Mouse (Mus musculus) Muller cell, postnatal 12 days (primary cell): ENCODE data around the gene Dtd1.

Source experiments
- DNase-seq: peaks from one replicate; pipeline ENCODE4 v3.0.0-alpha.2; 2015; ENCODE audit errors: inconsistent ontology term

Gene Dtd1

DNA sequence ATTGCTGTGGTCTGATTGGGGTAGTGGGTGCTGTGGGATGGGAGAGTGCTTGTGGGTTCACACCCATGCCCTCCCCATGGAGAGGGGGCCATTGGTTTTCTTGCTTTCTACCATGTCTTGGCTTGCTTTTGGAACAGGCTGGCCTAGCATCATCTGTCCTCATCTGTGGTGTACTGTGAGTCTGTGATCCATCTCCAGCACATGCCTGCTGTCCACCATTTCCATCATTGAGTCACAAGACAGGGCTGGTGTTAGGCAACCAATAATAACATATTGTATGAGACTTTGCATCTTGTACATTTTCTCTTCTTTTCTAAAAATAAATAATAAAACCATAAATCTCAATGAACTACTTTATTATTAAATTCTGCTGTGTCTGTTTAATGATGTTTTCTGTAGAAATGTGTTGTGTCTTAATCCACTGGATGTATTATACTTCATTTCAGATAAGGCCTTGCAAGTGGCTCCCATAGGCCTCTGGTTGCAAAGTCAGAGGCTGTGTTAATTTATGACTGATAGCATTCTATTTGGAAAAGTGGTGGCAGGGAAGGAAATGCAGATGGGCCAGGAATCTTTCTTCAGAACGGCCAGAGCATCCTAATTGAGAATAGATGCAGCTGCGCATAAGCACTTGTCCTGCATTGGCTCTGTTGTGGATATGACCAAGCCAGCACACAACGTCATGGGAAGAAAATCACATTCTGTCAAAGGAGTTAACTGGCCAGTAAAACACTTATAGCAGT lies 168.8 kb downstream of the Dtd1 start:
- no peak for DNase-seq

DNA sequence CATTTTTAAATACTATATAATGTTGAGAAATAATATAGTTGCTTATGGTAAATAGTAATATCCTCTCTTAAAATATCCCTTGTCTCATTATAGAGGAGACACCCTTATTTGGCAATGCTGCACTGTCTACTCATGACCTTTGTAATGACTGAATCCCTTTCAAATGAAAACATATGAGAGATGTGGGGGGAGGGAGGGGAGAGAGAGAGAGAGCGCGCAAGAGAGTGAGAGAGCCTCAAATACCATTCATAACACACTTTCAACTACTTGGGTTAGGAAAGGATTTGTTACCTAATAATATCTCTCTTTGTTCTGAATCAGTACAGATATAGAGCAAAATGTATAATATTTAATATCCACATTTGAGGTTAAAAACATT lies 169.4 kb downstream of the Dtd1 start:
- DNase-seq, result no peak

DNA sequence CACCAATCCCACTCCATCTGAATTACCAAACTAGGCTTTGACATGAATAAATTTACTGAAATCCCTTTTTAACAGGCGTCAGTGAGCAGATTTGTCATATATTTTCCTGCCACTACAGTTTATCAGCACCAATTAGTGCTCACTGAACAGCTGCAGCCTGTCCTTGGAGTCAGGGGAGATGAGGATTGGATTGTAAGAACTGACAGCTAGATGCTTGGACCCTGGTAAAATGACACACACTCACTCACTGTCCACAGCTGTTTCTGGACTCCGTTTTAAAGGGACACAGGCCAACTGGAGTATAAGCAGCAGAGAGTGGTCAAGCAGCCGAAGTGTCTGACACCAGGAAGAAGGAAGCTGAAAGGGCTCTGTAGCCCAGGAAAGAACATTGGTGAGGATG lies 169.9 kb downstream of the Dtd1 start:
- DNase-seq, result no peak

DNA sequence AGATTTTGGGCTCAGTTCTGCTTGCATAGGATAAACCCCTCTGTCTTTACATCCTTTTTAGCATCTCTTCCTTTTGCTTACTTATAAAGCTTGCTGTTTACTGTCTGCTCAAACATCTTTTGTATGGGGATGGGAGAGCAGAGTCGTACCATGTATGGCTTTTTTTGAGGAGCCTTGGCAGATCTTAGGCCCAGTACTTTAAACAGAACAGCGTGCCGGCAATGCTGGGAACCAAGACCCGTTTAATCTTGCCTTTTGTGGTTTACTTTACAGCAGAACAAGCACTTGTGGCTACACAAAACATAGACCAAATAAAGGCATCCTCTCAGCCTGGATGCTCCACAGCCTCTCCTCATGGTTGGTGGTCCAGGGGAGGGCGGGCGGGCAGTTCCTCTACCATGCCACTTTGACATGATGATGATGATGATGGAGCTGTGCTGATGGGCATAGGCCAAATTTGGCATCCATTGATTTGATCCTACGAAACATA lies 170.8 kb downstream of the Dtd1 start:
- DNase-seq, result no peak

DNA sequence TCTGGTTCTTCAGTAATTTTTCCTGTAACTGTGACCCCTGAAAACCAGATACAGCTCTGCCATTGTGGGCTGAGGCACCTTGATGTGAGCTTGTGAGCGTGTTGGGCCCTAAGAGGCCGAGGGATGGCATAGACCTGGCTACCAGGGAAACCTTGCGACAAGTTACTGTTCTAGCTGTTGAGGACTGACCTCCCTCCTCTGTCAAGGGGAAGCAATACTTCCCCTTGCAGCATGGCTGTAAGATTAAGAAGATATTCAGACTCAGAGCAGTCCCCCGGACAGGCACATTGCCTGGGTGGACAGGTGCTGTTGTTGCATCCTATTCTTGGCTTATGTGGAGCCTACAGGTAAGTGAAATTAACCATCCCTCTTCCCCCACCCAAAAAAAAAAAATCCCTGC lies 172.1 kb downstream of the Dtd1 start:
- DNase-seq, result no peak

DNA sequence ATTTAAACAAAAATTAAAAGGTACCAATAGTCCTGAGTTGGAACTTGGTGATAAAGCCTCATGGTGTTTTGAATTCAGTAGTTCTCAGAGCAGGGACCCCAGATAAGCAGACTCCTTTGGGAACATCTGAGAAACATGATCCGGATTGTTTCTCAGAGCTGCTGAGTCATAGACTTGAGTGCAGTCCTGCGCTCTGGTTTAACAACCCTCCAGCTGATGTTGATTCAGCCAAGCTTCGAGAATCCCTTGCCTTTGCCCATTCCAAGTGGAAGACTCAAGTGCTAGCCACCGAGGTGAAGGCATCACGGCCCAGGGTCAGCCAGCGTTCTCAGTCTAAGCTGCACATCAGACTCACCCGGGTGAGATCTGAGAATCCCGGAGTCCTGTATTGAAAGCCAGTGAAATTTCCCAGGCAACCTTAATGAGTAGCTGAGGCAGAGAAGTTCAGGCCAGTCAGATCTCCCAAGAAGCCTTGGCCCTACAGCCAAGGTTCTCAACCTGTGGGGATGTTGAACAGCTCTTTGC lies 175.0 kb downstream of the Dtd1 start:
- no peak for DNase-seq

DNA sequence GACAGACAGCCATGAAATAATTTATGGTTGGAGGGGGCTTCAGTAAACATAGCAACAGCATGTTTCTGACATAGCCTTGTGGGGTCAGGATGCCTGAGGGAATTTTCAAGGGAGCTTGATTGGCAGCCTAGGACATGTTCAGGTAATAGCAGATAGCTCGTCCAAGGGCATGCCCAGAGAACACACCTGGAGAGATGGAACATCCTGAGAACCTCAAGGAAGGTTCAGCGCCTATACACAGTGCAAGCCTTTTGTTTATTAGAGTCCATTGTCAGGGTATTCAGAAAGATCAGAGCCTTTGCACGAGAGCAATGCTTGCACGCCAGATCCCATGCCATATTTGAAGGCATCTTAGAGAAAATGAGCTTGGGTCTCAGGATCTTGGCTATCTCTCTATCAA lies 175.9 kb downstream of the Dtd1 start:
- no peak for DNase-seq

DNA sequence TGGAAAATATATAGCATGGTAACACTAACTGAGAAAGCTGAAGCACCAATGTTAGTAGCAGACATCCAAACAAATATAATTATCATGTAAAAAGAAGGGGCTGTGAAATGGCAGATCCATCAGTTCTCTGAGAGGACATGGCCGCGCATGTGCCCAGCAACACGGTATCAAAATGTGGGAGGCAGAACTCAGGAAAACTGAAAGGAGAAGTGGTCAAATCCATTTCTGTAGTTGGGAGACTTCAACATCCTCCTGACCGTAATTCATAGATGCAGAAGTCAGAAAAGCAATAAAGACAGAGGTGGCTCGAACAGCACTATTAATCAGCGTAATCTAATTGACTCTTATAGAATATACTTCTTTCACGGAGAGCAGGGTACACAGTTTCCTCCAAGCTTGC lies 179.6 kb downstream of the Dtd1 start:
- no peak for DNase-seq

DNA sequence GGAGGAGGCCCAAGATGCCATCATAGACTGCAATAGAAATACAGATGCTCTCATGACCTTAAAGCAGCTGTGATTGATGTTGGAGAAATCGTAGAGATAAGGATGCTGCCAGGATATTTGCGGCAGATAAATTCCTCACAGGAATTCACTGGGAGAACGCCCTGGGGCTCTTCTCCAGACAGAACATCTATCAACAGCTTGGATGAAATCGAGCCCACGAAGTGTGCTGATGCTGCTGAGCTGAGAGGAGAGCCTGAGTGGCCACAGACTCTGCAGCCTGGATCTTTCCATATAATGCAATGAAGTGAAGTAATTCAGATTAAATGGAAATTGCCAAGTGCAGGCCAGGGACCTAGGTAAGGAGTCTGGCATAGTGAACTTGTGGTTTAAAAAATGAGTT lies 181.0 kb downstream of the Dtd1 start:
- no peak for DNase-seq

DNA sequence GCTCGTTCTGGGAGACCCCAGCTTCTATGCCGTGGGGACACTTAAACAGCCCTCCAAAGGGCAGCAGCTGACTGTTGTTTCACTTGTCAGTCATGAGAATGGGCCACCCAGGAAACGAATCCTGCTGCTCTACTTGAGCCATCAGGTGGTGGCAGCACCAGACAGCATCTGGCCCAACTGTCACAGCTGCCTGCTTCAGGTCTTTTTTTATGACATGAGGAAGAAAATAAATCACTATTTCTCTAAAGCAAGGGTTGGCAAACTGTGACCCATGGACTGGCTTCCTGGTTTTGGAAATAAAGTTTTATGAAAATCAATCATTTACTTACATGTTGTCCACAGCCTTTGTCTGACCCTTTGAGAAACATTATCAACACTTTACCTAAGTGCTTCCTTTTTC lies 182.2 kb downstream of the Dtd1 start:
- DNase-seq, result no peak

DNA sequence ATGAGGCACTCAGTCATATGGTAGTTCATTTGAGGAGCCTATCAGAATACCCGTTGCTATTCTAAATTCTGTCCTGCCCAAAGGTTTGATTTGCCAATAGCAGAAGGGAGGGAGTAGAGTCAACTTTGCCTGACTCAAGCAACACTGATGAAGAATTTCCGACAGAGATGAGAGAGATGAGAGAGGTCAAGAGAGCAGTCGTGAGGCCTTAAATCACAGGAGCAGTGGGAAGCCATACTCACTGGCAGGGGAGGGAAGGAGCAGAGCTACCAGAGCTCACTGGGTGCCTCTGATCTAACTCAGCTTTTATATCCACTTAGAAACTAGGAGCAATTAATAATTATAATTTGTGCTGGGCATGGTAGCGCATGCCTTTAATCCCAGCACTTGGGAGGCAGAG lies 182.8 kb downstream of the Dtd1 start:
- DNase-seq, result no peak

DNA sequence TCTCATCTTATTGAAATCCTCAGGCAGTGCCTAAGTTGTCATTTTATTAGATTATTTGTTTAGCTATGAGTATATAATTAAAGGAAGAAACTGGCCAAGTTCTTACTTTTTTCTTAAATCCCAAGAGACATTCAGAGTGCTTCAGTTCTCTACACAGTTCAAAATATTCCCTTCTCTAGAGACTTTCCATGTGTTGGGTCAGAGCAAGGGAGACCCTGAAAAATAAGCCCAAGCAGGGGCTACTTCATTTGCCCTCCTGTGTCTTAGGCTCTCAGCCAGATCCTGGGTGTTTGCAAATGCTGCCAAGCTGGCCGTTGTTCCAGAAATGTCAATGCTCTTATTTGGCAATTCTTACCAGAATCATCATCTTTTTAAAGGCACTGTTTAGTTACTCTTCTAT lies 183.5 kb downstream of the Dtd1 start:
- no peak for DNase-seq

DNA sequence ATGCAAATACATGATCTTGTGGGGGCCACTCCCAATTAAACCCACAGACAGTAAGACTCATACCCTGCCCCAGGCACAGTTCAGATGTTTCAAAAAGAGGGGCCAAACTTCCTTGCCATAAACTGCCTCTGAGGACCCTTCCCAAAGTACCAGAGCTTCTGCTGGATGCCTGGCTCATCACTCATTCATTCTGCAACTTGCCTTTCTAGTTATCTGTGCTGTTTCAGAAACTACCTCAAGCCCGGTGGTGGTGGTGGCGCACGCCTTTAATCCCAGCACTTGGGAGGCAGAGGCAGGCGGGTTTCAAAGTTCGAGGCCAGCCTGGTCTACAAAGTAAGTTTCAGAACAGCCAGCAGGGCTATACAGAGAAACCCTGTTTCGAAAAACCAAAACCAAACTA lies 184.1 kb downstream of the Dtd1 start:
- DNase-seq, result no peak

DNA sequence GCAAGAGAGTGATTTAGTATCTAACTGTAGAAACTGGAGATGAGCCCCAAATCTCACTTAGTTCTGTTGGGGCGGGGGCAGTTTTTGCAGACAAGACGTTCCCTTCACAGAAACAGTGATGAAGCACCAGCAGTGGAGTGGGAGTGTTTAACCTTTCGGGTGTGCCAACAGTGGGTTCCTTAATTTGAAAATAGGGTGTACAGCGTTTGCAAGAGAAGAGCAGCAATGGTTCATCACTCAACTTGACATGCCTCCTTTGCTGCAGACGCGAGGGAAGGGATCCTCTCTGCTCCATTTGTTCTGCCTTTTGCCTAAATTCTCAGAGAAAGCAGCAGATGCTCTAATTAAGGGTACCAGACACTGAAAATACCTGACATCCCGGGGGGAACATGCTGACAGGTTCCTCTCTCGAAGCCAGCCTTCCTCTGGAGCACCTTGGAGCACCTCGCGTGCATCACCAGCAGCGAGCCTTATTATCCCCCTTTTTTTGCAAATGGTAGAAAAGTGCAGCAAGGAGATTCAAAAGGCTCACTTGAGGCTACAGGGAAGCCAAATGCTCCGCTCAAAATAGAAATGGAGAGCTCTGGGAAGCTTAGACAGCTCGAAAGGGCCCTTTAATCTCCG lies 192.1 kb downstream of the Dtd1 start:
- no peak for DNase-seq

DNA sequence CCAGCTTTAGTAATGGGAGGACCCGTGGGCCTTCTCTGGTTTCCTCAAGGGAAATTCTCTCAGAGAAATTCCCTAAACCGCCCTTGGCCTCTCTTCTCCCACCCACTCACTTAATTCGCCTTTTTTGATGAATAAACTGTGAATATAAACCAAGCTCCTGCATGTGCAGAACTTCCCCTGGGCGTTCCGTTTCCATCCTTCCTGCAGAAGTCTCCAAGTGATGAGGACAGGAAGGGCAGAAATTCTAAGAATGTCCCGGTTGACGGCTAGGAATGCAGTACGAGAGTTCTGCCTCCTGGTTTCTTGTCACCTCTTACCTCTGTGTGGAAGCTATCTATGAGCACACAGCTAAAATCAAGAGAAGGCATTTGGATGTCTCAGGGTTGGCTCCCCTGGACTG lies 197.8 kb downstream of the Dtd1 start:
- no peak for DNase-seq

DNA sequence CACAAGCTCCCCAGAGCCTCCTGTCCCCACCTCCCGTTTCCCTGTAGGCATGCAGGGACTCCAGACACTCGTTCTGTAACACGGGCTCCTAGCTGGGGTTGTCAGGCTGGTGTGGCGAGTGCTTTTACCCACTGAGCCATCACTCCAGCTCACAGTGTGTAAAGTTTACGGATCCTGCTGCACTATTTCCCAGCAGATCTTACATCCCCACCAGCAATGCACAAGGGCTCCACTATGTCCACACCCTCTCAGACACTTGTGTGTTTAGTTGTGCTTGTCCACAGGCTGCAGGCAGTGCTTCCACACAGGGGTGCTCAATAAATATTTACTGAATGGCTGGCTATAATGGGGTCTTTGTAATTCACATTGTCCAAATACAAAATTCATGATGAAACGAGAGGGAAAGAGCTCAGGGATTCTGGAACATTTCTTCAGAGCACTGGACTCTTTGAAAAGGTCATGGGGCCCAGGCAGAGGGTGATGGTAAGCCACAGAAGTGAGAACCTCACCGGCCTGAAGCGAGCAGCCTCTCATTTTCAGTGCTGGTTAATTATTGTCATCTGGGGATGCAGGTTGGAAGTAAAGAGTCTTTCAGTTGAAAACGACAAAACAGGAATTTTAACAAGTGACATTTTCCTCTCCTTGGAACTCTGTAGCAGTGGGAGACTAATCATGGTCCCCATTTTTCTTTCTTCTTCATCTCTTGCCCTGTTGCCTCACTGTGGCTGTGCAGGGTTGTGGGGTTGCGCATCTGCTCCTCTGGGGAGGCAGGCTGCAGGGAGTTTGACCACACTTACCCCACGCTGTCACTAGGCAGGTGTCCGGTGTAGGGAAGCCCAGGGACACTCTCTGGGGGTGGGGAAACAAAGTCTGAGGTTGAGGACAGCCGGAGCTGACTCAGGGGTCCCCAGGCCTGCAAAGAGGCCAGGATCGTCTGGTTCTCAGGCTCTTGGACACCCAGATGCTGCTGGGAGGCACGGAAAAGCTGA lies 208.4 kb downstream of the Dtd1 start:
- DNase-seq, result no peak
